Mouse (Mus musculus) embryo, embryonic 10.5 days (tissue): ENCODE measurements around the gene Fggy.

Experiments used
- DNase-seq: peaks from one replicate; pipeline ENCODE4 v3.0.0-alpha.2; 2015; ENCODE audit warnings: low spot score

Fggy gene

DNA sequence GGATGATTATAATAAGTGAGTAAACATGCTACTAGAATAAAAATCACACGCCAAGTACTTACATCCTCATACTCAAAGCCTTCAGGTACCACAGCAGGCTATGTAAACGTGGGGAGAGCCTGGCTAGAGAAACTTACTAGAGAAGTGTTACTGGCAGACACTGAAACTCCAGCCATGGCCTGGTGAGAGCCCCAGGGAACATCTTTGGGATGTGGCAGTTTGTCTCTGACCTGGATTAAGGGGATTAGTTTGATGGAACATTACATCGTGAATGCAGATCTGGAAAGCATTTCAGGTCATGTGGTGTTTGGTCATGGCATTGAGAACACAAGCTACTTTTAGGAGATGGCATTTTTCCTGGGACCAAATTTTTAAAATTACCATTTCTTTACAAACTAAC is 303.3 kb downstream of the Fggy start:
- no peak for DNase-seq

- peak; percentile 33 for DNase-seq
These were observed 303.8 kb downstream of the Fggy start for GRCm38 (mm10) chr4:95861074-95861473.

DNA sequence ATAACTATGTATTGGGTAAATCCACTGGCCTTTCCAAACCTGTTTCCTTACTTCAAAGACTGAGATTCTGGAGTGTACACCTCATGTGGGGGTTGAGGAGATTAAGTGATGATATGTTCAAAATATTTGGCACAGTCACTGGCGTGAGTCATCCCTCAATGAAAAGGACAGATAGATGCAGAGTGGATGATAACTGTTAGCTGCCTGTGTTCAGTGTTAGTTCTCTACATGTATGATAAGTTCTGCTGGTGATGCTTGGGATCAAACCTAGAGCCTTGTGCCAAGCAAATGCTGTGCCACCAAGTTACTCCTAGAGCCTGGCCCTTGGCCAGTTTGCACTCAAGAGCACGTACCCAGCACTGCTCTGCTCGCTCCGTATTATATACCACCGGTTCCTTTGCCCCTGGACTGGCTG is 304.4 kb downstream of the Fggy start:
- no peak for DNase-seq

DNA sequence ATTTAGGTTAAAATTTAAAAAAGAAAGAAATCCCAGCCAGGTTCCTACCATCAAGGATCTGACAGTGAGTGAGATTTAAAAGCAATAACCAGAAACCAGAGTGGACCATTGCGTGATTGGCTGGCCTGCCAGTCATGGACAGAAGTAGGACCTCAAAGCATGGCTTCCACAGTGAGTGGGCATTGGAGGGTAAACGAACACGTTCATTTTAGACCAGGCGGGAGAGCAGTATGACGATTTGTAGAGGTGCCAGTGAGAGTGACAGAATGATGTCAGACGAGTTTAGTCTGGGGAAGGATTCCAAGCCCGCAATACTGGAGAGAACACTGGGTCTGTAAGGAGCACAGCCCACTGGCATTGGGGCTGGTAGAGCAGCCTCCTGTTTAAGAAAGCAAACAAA is 305.0 kb downstream of the Fggy start:
- no peak for DNase-seq

DNA sequence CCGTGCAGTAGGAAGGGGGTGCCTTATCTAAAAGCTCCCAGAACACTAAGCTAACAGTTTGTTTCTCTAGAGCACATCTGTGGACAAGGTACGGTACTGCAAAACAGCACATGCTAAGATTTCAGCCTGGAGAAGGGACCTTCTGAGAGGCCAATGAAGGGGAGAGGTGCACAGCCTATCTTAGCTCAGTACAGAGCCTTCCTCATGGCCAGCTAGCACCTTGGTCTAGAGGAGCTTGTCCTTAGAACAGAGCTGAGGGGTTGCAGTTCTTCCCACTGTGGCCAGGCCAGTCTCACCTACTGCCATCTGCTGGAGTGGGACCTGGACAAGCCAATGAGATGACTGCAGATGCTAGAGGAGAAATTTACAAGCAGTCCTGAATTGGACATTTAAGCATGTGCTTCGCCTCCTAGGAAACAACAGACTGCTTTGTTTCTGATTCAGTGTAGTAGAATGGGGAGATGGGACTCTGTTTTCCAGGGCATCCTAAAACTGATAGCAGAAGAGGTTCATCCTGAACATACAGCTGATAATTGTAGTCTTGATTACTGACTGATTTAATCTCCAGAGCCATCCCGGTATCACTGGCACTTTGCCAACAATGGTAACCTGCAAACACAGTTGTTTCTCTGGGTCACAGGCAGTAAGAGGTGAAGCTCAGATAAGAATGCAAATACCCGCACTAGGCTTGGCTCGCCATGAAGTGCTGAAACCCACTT is 305.6 kb downstream of the Fggy start:
- no peak for DNase-seq

GRCm38 (mm10) chr4:95863500-95863803 is 306.1 kb downstream of the Fggy start:
- no peak for DNase-seq

DNA sequence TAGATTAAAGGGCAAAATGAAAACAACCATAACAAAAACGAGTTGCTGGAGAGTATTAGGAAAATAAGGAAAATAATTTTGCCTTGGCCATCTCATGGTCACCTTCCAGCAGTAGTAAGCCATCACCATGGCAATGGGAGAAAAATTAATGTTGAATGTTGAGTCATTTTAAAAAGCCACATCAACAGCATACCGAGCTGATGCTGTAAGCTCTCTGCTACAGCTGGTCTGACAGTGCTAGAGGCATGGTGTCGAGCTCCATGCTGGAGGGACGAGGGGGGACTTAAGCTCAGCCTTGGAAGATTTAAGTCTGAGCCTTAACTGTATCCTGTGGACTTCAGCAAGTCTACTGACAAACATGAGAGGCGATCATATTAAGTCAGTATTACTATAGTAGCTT is 307.9 kb downstream of the Fggy start:
- DNase-seq, result no peak

DNA sequence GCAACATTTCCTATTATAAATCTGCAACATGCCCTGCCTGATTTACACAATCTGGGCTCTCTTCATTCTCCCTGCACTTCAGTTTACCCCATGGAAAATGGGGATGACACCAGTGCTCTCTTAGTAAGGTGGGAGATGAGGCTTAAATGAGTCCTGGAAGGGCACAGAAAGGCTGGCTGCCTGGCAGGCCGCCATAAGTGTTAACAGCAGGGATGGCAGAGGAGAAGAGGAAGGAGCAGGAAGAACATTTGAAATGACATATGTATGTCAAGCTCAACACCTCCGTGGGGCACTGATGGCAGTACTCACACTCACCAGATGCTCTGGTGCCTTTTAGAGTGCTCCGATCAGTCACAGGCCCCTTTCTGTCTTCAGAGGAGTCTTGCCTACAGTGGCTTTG is 308.6 kb downstream of the Fggy start:
- no peak for DNase-seq

- no peak for DNase-seq
These were observed 309.8 kb downstream of the Fggy start for GRCm38 (mm10) chr4:95867103-95867502.

DNA sequence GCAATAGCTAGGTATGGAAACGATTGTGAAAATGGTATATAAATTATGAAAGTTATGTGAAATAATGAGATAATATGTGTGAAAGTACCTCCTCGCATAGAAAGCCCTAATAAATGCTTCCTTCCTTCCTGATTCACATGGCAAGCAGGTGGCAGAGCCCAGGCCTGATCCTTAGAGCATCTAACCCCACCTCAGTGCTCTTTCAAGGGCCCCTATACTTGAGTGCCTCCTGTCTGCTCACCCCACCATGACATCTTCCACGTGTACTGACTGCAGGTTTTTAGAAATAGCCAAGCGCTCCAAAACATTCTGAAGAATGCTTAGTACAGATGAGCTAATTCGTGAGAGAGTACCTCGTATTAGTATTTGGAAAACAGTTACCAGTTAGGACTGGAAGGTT is 311.0 kb downstream of the Fggy start:
- DNase-seq, result no peak

- DNase-seq, result peak; percentile 83
These were observed 314.0 kb downstream of the Fggy start for GRCm38 (mm10) chr4:95871216-95871881.

- DNase-seq, result no peak
These were observed 318.6 kb downstream of the Fggy start for GRCm38 (mm10) chr4:95875896-95876295.

DNA sequence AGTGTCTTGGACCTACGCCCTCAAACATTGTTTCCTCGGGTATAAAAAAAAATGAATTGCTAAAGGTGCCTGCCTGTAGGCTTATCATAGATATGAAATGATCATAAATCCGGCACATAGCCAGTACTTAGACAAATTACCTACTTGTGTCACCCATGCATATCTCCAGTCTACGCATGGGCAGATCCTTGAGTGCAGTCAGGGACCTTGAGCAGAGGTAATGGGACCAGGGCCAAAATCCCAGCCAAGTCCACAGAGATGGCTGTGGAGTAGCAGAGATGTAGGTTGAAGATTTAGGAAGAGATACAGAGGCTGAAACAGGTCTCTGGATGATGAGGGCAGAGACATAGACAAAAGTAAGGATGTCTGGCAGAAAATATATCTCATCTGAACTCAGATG is 320.1 kb downstream of the Fggy start:
- DNase-seq, result no peak

- no peak for DNase-seq
These were observed 324.5 kb downstream of the Fggy start for GRCm38 (mm10) chr4:95881751-95882350.

DNA sequence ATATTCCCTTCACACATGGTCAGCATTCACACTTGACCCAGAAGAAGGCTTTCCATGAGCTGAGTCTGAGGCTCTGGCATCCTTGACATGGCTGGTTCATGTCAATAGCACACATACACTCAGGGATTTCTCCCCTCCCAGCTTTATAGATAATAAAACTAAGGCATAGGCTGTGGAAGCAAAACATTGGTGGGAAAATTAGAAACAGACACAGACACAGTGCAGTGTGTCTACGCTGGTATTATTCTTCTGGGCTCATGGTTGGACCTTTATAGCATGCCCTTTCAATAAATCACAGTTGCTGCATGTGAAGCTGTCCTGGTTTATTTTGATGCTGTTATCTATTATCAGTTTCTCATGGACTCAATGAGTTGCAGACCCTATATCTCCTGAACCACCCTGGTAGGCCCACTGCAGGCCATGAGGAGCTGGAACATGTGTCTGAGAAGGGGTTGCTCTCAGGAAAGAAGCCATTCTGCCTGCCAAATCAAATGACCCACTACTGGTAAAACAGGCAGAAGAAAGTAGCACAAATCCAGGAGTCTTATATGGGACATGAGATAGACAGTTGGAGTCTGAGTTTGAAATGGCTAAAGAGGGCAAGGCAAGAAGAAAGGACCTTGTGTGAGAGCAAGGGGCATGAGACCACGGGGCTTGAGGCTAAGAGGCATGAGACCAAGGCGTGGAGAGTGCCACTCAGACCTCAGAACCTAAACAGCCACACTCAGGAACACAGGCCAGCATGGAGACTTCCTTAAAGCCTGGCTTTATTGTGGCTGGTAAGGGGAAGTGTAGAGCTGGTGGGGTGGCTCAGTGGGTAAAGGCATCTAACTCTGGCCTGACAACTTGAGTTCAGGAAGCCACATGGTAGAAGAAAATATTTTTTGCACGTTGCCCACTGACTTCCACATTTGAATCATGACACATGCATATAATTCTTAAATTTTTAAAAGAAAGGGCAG is 327.2 kb downstream of the Fggy start:
- DNase-seq, result no peak

DNA sequence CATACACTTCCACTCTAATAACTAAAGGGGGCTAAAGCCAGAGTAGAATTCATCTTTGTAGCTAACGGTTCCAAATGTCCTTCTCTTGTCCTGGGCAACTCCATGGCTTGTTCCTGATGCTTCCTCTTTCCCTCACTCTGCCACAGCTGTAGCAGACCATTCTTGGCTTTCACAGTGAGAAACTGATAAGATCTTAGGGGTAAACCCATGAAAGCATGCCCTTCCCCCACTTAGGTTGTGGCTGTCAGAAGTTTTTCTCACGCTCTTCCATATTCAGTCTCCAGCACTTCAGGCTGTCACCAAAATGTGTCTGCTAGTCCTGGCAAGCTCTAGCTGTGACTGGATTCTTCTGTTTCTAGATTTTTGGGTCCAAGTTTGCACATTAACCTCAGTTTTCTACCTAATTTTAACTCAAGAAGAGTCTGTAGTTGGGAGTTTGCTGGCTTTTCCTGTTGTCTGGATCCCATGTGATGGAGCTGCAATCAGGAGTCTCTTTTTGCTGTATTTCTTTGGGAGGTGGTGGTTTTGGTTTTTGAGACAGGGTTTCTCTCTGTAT is 338.0 kb downstream of the Fggy start:
- no peak for DNase-seq

GRCm38 (mm10) chr4:95896571-95896970 is 339.3 kb downstream of the Fggy start:
- peak; percentile 61 for DNase-seq

DNA sequence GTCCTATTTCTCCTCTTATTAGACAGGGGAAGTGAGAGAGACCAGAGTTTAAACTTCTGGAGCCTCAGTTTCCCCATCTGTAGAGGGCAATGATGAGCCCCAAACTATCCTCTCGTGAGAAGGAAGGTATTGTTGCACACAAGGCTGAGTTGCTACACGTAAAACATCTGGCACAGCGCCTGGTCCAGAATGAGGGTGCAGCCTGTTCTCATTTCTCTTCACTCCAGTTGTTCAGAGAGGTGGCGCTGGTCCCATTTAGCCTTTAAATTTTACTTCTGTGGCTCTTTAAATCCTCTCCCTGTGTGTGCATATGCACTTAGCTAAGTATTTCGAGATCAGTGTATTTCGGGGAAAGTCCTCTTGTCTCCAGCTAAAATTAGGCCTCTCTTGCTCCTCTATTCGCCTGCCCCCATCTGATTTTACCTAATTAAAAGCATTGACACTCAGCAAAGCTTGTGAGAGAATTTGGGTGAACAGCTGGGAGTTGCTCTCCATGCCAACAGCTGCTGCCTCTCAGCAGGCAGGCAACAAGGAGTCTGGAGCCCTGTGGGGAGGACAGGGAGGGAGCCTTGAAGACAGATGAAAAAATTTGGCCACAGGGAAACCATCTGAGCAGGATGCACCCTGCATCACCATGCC is 340.0 kb downstream of the Fggy start:
- no peak for DNase-seq

DNA sequence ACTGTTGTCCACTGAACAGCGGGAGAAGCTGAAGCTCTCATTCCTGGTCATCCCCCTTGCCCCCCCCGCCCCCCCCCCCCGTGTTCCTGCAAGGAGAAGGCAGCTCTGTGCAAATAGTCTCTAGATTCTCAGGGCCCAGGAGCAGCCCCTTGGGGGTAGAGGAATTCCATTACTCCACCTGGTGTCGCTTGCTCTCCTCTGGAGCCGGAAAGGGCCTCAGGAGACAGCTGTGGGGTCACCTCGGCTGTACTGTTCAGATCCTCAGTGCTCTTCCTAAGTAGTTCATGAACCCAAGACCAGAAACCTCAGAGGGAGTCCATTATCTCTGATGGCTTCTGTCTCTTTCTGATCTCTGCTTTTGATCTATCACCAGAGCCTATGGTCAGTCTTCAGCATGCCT is 341.4 kb downstream of the Fggy start:
- DNase-seq, result peak; percentile 36

GRCm38 (mm10) chr4:95899926-95900712 is 342.8 kb downstream of the Fggy start:
- DNase-seq, result no peak

- peak; percentile 74 for DNase-seq
These were observed 343.5 kb downstream of the Fggy start for GRCm38 (mm10) chr4:95900815-95901214.
